Mouse (Mus musculus): ENCODE measurements around the gene Ppp1r9b. TPM values are rescaled to one million over a fixed set of nuclear protein-coding genes. Genes with fewer than 3 reads are reported as not detected.
"Not testable (repeated sequence)": the region's sequence is repeated elsewhere in the genome, so short reads cannot be mapped to it uniquely, and the experiment has no call there.

The Ppp1r9b gene
- polyA plus RNA-seq, 1 experiment from 2014 or later: 10.5 TPM

DNA sequence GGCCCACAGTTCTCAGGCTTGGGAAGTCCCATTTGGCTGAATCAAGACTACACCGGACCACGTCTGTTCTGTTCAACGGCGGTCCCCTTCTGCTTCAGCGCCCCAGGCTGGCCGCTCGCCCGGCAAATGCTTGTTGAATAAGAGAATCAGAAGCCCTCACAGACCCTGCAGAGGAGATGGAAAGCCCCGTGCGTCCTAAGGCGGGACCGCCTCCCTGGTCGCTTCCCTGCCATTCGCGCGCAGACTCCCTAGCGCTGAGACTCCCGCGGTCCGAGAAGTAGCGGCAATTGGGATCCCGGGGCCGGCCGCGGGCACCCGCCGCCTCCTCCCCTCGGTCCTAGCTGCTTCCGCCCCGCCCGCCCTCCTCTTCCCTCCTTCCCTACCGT lies 18.8 kb downstream of the Ppp1r9b start, which contains the start of gene Samd14:
Gene Samd14, plus strand, starts transcription at position 251 of the 386 bp plus-strand sequence.
- Histone ChIP-seq H3K9ac (replicated peaks; ENCODE audit: low read length) (peak within 1 kb of the TSS; percentile 88), H3K4me1 (ENCODE audit: control insufficient read depth, insufficient read depth, low read length) (peaks cover 8% of the 10 kb centered on the region), H3K4me2 (ENCODE audit: low read depth, low read length) (peak within 1 kb of the TSS; percentile 69), H3K9me3 (replicated peaks; ENCODE audit: control insufficient read depth, low read length) (no peaks in the 10 kb centered on the region), H3K4me3 (ENCODE audit: low read depth, low read length) (peak within 1 kb of the TSS; percentile 78), H3K27me3 (ENCODE audit: control insufficient read depth, insufficient read depth, low read length) (no peaks in the 10 kb centered on the region), H3K27ac (replicated peaks; ENCODE audit: low read depth, low read length) (peak within 1 kb of the TSS; percentile 89), H3K36me3 (replicated peaks; ENCODE audit: control insufficient read depth, insufficient read depth, low read depth, low read length) (peaks cover 2% of the 10 kb centered on the region; the same call in 1 of the 2 replicates)
- DNase-seq (ENCODE audit: low spot score) (peak; percentile 88), ATAC-seq (replicated peaks; ENCODE audit: insufficient number of reproducible peaks, low FRiP score, low TSS enrichment, low read depth) (peak; percentile 63)
- WGBS: under 1% methylated on average over 30 of the region's 32 CpGs

GRCm38 (mm10) chr11:95010141-95010739 lies 19.4 kb downstream of the Ppp1r9b start:
- peaks cover 2% of the 10 kb centered on the region; the same call in 1 of the 2 replicates for H3K36me3 ChIP-seq (replicated peaks; ENCODE audit: control insufficient read depth, insufficient read depth, low read depth, low read length)
- H3K4me2 ChIP-seq (ENCODE audit: low read depth, low read length): peak overlapping the region; percentile 69
- under 1% methylated on average over 38 of the region's 40 CpGs for WGBS
- ATAC-seq (replicated peaks; ENCODE audit: insufficient number of reproducible peaks, low FRiP score, low TSS enrichment, low read depth): peak; percentile 27; the same call in 1 of the 2 replicates
- H3K4me1 ChIP-seq (ENCODE audit: control insufficient read depth, insufficient read depth, low read length): peaks cover 8% of the 10 kb centered on the region
- peak; percentile 56 for DNase-seq (ENCODE audit: low spot score)
- peak overlapping the region; percentile 78 for H3K4me3 ChIP-seq (ENCODE audit: low read depth, low read length)
- H3K9ac ChIP-seq (replicated peaks; ENCODE audit: low read length): peak overlapping the region; percentile 88
- H3K9me3 ChIP-seq (replicated peaks; ENCODE audit: control insufficient read depth, low read length): no peaks in the 10 kb centered on the region
- peak overlapping the region; percentile 89 for H3K27ac ChIP-seq (replicated peaks; ENCODE audit: low read depth, low read length)
- no peaks in the 10 kb centered on the region for H3K27me3 ChIP-seq (ENCODE audit: control insufficient read depth, insufficient read depth, low read length)

- H3K9me3 ChIP-seq (replicated peaks; ENCODE audit: control insufficient read depth, low read length); H3K27ac ChIP-seq (replicated peaks; ENCODE audit: low read depth, low read length); H3K4me1 ChIP-seq (ENCODE audit: control insufficient read depth, insufficient read depth, low read length); H3K36me3 ChIP-seq (replicated peaks; ENCODE audit: control insufficient read depth, insufficient read depth, low read depth, low read length); DNase-seq (ENCODE audit: low spot score); ATAC-seq (replicated peaks; ENCODE audit: insufficient number of reproducible peaks, low FRiP score, low TSS enrichment, low read depth); H3K27me3 ChIP-seq (ENCODE audit: control insufficient read depth, insufficient read depth, low read length): not testable (repeated sequence)
- 9% methylated on average over 3 of the region's 4 CpGs for WGBS
- Histone ChIP-seq H3K4me3 (ENCODE audit: low read depth, low read length) (peak overlapping the region; percentile 78), H3K9ac (replicated peaks; ENCODE audit: low read length) (peak overlapping the region; percentile 88), H3K4me2 (ENCODE audit: low read depth, low read length) (peak overlapping the region; percentile 69)
Measured at GRCm38 (mm10) chr11:95010841-95011403, 20.1 kb downstream of the Ppp1r9b start.

- DNase-seq (ENCODE audit: low spot score) (no peak), ATAC-seq (replicated peaks; ENCODE audit: insufficient number of reproducible peaks, low FRiP score, low TSS enrichment, low read depth) (no peak)
- WGBS: 44% methylated on average over 1 of the region's 1 CpGs
- H3K27ac ChIP-seq (replicated peaks; ENCODE audit: low read depth, low read length): 0 out of 2 replicates have a peak overlapping the region, but pooled peaks have one; percentile 52
- H3K9me3 ChIP-seq (replicated peaks; ENCODE audit: control insufficient read depth, low read length): no peaks in the 10 kb centered on the region
- no peaks in the 10 kb centered on the region for H3K27me3 ChIP-seq (ENCODE audit: control insufficient read depth, insufficient read depth, low read length)
- H3K4me2 ChIP-seq (ENCODE audit: low read depth, low read length): peak overlapping the region; percentile 54
- peak overlapping the region; percentile 78 for H3K4me3 ChIP-seq (ENCODE audit: low read depth, low read length)
- peaks cover 8% of the 10 kb centered on the region for H3K4me1 ChIP-seq (ENCODE audit: control insufficient read depth, insufficient read depth, low read length)
- peaks cover 2% of the 10 kb centered on the region; the same call in 1 of the 2 replicates for H3K36me3 ChIP-seq (replicated peaks; ENCODE audit: control insufficient read depth, insufficient read depth, low read depth, low read length)
- peak overlapping the region; percentile 48 for H3K9ac ChIP-seq (replicated peaks; ENCODE audit: low read length)
Measured at GRCm38 (mm10) chr11:95011416-95011815, 20.6 kb downstream of the Ppp1r9b start.

GRCm38 (mm10) chr11:95012075-95012474 lies 21.2 kb downstream of the Ppp1r9b start:
- Histone ChIP-seq H3K4me3 (ENCODE audit: low read depth, low read length) (no peak overlapping the region), H3K27ac (replicated peaks; ENCODE audit: low read depth, low read length) (no peak overlapping the region), H3K4me2 (ENCODE audit: low read depth, low read length) (peak overlapping the region; percentile 54), H3K4me1 (ENCODE audit: control insufficient read depth, insufficient read depth, low read length) (peaks cover 8% of the 10 kb centered on the region), H3K36me3 (replicated peaks; ENCODE audit: control insufficient read depth, insufficient read depth, low read depth, low read length) (peaks cover 2% of the 10 kb centered on the region; the same call in 1 of the 2 replicates), H3K9ac (replicated peaks; ENCODE audit: low read length) (no peak overlapping the region; the same call in 1 of the 2 replicates), H3K9me3 (replicated peaks; ENCODE audit: control insufficient read depth, low read length) (no peaks in the 10 kb centered on the region), H3K27me3 (ENCODE audit: control insufficient read depth, insufficient read depth, low read length) (no peaks in the 10 kb centered on the region)
- DNase-seq (ENCODE audit: low spot score) (no peak), ATAC-seq (replicated peaks; ENCODE audit: insufficient number of reproducible peaks, low FRiP score, low TSS enrichment, low read depth) (no peak)
- 71% methylated on average over 3 of the region's 3 CpGs for WGBS

DNA sequence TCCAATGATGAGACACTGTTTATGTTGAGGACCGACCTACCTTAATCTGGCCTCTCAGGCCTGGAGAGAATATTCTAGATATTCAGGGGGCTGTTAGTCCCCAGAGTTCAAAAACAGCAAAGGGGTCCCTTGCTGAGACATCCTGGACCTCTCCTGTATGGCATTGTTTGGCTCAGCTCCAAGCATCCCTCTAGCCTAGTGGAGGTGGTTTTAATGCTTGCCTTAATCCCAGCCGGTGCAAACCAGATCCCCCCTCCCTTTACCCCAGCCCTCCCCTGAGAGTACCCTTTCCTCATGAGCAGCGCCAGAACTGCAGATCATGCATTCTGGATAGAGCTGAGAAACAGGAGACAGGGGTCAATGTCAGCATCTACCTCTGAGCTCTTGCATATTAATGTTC lies 21.7 kb downstream of the Ppp1r9b start:
- H3K4me1 ChIP-seq (ENCODE audit: control insufficient read depth, insufficient read depth, low read length): peaks cover 8% of the 10 kb centered on the region
- no peak for ATAC-seq (replicated peaks; ENCODE audit: insufficient number of reproducible peaks, low FRiP score, low TSS enrichment, low read depth)
- H3K4me3 ChIP-seq (ENCODE audit: low read depth, low read length): no peak overlapping the region
- H3K9me3 ChIP-seq (replicated peaks; ENCODE audit: control insufficient read depth, low read length): no peaks in the 10 kb centered on the region
- H3K27ac ChIP-seq (replicated peaks; ENCODE audit: low read depth, low read length): no peak overlapping the region
- H3K4me2 ChIP-seq (ENCODE audit: low read depth, low read length): peak overlapping the region; percentile 4; the same call in 1 of the 2 replicates
- 54% methylated on average over 3 of the region's 3 CpGs for WGBS
- H3K36me3 ChIP-seq (replicated peaks; ENCODE audit: control insufficient read depth, insufficient read depth, low read depth, low read length): peaks cover 2% of the 10 kb centered on the region; the same call in 1 of the 2 replicates
- DNase-seq (ENCODE audit: low spot score): no peak
- H3K9ac ChIP-seq (replicated peaks; ENCODE audit: low read length): no peak overlapping the region
- no peaks in the 10 kb centered on the region for H3K27me3 ChIP-seq (ENCODE audit: control insufficient read depth, insufficient read depth, low read length)

DNA sequence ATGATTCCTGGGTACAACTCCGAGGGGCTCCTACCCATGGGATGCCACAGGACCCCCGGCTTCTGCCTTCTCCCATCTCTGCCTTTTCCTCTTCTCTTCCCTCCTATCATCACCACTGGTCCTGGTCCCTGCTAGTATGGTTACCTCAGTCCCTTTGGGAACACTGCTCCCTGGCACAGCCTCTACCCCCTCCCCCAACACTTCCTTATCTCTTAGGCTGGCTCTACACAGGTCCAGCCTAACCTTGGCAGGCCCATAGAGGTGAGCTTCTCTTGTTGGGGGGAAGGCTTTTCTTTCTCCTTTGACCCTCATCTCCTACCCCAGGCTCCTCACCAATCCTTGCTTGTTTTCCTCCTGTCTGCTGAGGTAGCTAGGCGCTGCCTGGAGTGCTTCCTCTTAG lies 24.6 kb downstream of the Ppp1r9b start:
- H3K9me3 ChIP-seq (replicated peaks; ENCODE audit: control insufficient read depth, low read length): no peaks in the 10 kb centered on the region
- H3K4me3 ChIP-seq (ENCODE audit: low read depth, low read length): no peak overlapping the region
- no peak overlapping the region for H3K9ac ChIP-seq (replicated peaks; ENCODE audit: low read length)
- H3K36me3 ChIP-seq (replicated peaks; ENCODE audit: control insufficient read depth, insufficient read depth, low read depth, low read length): peaks cover 2% of the 10 kb centered on the region
- DNase-seq (ENCODE audit: low spot score): no peak
- peaks cover 7% of the 10 kb centered on the region for H3K4me1 ChIP-seq (ENCODE audit: control insufficient read depth, insufficient read depth, low read length)
- H3K27me3 ChIP-seq (ENCODE audit: control insufficient read depth, insufficient read depth, low read length): no peaks in the 10 kb centered on the region
- WGBS: 75% methylated on average over 3 of the region's 3 CpGs
- no peak for ATAC-seq (replicated peaks; ENCODE audit: insufficient number of reproducible peaks, low FRiP score, low TSS enrichment, low read depth)
- no peak overlapping the region for H3K27ac ChIP-seq (replicated peaks; ENCODE audit: low read depth, low read length)
- H3K4me2 ChIP-seq (ENCODE audit: low read depth, low read length): no peak overlapping the region

All from embryonic facial prominence, embryonic 11.5 days (tissue).